Mouse (Mus musculus) hindbrain, embryonic 11.5 days (tissue): ENCODE data around the gene Fndc3a. TPM values are rescaled to one million over a fixed set of nuclear protein-coding genes. Genes with fewer than 3 reads are reported as not detected.

ENCODE experiments used
- ATAC-seq: fragments of 200-750 bp; cut with Nextera tagmentation; 2 replicates; pipeline ENCODE4 v1.8.0; 2017; ENCODE audit warnings: mild to moderate bottlenecking, moderate TSS enrichment, moderate library complexity; ENCODE audit not compliant: low FRiP score
- DNase-seq: peaks from one replicate; pipeline ENCODE4 v3.0.0-alpha.2; 2015; ENCODE audit warnings: low spot score
- H3K27ac ChIP-seq: fragments of 300-500 bp; sonication (generic); 2 replicates; pipeline ENCODE4 v1.5.1; 2014; ENCODE audit warnings: mild to moderate bottlenecking, low read depth, low read length
- H3K27me3 ChIP-seq: fragments of 300-500 bp; sonication (generic); 2 replicates; pipeline ENCODE4 v1.6.1; 2014; ENCODE audit warnings: mild to moderate bottlenecking, low read length, moderate library complexity, mixed read lengths; ENCODE audit not compliant: control insufficient read depth, insufficient read depth
- H3K36me3 ChIP-seq: fragments of 300-500 bp; sonication (generic); 2 replicates; pipeline ENCODE4 v1.6.1; 2014; ENCODE audit warnings: mild to moderate bottlenecking, low read length, moderate library complexity, mixed read lengths; ENCODE audit not compliant: control insufficient read depth, insufficient read depth
- H3K4me1 ChIP-seq: fragments of 300-500 bp; sonication (generic); replicated peaks from 2 replicates; pipeline ENCODE4 v1.6.1; 2014; ENCODE audit warnings: low read length, mixed read lengths; ENCODE audit not compliant: control insufficient read depth, insufficient read depth
- H3K4me2 ChIP-seq: fragments of 300-500 bp; sonication (generic); replicated peaks from 2 replicates; pipeline ENCODE4 v1.6.1; 2014; ENCODE audit warnings: mild to moderate bottlenecking, low read depth, low read length
- H3K4me3 ChIP-seq: fragments of 300-500 bp; sonication (generic); 2 replicates; pipeline ENCODE4 v1.5.1; 2014; ENCODE audit warnings: low read depth, low read length
- H3K9ac ChIP-seq: fragments of 300-500 bp; sonication (generic); 2 replicates; pipeline ENCODE4 v1.6.1; 2014; ENCODE audit warnings: low read depth, low read length
- H3K9me3 ChIP-seq: fragments of 300-500 bp; sonication (generic); 2 replicates; pipeline ENCODE4 v1.6.1; 2016; ENCODE audit warnings: low read length; ENCODE audit not compliant: control insufficient read depth
- WGBS: fragments of 180-500 bp; shearing (Covaris S2); extraction: QIAGEN DNeasy Blood & Tissue Kit; methylation state at CpG from one replicate; pipeline ENCODE4 v1.1.7; 2014; 5-methylcytosine and 5-hydroxymethylcytosine counted together
- polyA plus RNA-seq: library from polyadenylated mRNA; unstranded; fragments of >200 nt; fragmentation: Nextera tagmentation; extraction: Ambion mirVana; gene quantifications from 2 replicates; pipeline ENCODE4 v1.2.1, GENCODE M21; 2014

The Fndc3a gene
- polyA plus RNA-seq, 1 experiment from 2014 or later: 57.2 TPM

DNA sequence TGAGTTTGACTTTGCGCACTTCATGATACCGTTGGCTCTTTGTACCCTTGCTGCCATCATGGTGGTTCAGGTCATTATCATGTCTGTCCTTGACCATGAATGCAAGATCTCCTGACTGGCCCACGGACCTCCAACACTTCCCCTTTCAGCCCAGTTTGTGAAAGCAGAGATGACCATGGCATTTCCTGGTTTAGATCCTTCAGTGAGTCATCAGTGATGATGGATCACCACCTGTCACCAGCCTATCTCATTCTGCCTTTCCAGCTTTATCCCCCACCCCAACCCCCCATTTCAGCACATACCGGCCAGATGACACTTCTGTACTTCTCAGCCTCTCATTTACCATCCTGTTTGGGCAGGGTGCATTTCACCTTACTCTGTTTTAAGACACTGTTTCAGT is 28.4 kb upstream of the Fndc3a start:
- no peak overlapping the region for H3K4me2 ChIP-seq
- no peak overlapping the region for H3K4me3 ChIP-seq
- no peaks in the 10 kb centered on the region for H3K27me3 ChIP-seq
- 81% methylated on average over 4 of the region's 4 CpGs for WGBS
- H3K4me1 ChIP-seq: no peaks in the 10 kb centered on the region
- no peaks in the 10 kb centered on the region for H3K36me3 ChIP-seq
- peak; percentile 2 for DNase-seq
- H3K27ac ChIP-seq: no peak overlapping the region
- no peak for ATAC-seq
- no peak overlapping the region for H3K9ac ChIP-seq
- H3K9me3 ChIP-seq: no peaks in the 10 kb centered on the region

DNA sequence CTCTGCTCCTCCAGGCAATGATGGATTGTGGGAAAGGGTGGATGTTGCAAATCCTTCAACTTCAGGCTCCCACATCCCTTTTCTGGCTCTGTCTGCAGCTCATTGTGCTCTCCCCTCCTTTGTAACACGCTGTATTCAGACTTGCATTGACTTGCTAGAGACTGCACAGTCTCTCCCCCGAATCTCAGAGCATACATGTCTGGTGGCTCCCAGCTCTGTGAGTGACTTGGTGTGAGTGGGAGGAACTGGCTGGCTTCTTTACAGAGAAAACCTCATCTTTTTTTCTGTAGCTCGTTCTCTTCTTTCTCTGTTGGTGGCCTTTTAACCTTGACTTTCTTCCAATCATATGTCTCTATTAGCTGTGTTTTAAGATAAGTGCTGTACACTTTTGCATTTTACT is 16.1 kb upstream of the Fndc3a start:
- Histone ChIP-seq H3K4me1 (no peaks in the 10 kb centered on the region), H3K9me3 (no peaks in the 10 kb centered on the region), H3K4me3 (no peak overlapping the region), H3K27me3 (no peaks in the 10 kb centered on the region), H3K36me3 (no peaks in the 10 kb centered on the region), H3K4me2 (no peak overlapping the region), H3K9ac (no peak overlapping the region), H3K27ac (no peak overlapping the region)
- ATAC-seq (no peak), DNase-seq (no peak)
- 47% methylated on average over 3 of the region's 3 CpGs for WGBS

DNA sequence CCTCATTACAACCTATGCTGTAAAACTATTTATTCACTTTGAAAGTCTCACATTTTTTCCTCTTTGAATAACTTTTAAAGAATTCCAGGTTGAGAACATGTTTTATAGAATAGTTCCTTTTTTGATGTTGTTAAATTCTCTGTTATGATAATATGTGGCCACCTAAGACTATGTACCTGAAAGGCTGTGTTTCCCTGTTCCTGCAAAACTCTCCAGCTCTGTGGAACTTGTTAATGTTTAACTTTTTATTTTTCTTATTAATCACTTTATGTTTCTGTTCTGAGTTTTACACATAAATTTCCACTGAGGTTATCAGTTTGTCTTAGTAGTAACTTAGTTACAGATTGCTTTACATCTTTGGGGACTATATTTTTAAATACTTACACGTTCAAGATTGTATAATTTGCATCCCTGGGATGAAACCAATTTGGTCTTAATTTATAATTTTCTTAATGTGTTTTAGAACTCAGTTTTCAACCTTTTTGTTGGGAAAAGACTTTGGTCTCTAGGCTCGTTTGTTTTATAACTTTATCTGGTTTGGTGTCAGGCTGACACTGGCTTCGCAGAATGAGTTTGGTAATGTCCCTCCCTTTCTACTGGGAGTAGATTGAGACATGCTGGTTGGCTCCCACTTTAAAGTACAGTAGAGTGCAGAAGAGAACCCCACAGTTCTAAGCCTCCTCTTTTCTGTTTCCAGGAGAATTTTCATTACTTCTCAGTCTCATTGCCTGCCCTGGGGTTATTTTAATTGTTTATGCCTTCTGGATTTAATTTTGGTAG is 12.7 kb upstream of the Fndc3a start:
- Histone ChIP-seq H3K27me3 (no peaks in the 10 kb centered on the region), H3K27ac (no peak overlapping the region), H3K36me3 (no peaks in the 10 kb centered on the region), H3K4me1 (no peaks in the 10 kb centered on the region), H3K9me3 (no peaks in the 10 kb centered on the region), H3K4me2 (no peak overlapping the region), H3K4me3 (no peak overlapping the region), H3K9ac (no peak overlapping the region)
- WGBS: 76% methylated on average over 3 of the region's 3 CpGs
- ATAC-seq: no peak
- no peak for DNase-seq

DNA sequence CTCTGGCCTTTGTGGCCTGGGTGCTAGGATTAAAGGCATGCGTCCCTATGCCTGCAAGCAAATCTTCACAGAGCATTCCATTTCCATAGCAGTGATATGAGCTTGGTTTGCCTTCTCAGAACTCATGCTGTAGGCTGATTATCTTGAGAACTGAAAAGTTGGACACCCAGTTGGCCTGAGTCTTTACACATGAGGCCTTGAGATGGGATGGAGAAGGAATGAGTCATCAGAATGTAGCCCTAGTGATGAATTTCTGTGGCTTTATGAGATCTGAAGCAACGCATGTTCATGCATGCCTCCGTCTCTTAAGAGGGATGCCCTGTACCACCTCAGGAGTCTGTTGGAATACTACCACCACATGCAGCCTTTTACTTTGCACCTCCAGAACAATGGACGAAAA is 6.4 kb upstream of the Fndc3a start:
- Histone ChIP-seq H3K4me1 (no peaks in the 10 kb centered on the region), H3K27ac (no peak overlapping the region), H3K9me3 (no peaks in the 10 kb centered on the region), H3K4me2 (no peak overlapping the region), H3K4me3 (no peak overlapping the region), H3K9ac (no peak overlapping the region), H3K27me3 (no peaks in the 10 kb centered on the region), H3K36me3 (no peaks in the 10 kb centered on the region)
- ATAC-seq (no peak), DNase-seq (no peak)
- 87% methylated on average over 4 of the region's 4 CpGs for WGBS

DNA sequence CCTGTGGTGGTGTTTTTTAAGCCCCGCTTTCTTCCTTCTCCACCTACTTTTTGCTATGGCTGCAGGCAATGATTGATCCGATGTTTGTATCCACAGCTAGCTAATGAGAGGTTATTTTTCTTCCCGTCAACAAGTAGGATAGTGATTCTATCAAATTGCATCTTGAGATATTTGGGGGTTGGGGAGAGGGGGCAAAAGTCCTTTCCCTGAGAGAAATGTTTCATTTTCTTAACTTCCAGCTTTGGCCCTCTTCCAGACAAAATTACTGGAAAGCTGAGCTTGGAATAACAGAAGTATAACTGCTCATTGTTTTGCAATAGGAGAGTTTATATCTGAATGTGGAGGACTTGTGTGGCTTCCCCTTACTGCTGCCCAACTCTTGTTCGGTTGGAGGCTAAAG is 1.3 kb upstream of the Fndc3a start:
- DNase-seq (peak; percentile 14), ATAC-seq (no peak)
- H3K36me3 ChIP-seq: no peaks in the 10 kb centered on the region
- H3K9ac ChIP-seq: no peak overlapping the region
- no peaks in the 10 kb centered on the region for H3K27me3 ChIP-seq
- H3K4me1 ChIP-seq: no peaks in the 10 kb centered on the region
- no peak overlapping the region for H3K27ac ChIP-seq
- 53% methylated on average over 4 of the region's 4 CpGs for WGBS
- H3K9me3 ChIP-seq: no peaks in the 10 kb centered on the region
- H3K4me3 ChIP-seq: no peak overlapping the region
- H3K4me2 ChIP-seq: no peak overlapping the region

- Histone ChIP-seq H3K27ac (no peak overlapping the region), H3K4me1 (no peaks in the 10 kb centered on the region), H3K27me3 (no peaks in the 10 kb centered on the region), H3K9me3 (no peaks in the 10 kb centered on the region), H3K4me2 (peak overlapping the region; percentile 88), H3K9ac (peak overlapping the region; percentile 93), H3K36me3 (no peaks in the 10 kb centered on the region), H3K4me3 (peak overlapping the region; percentile 87)
- WGBS: 2% methylated on average over 38 of the region's 38 CpGs
- peak; percentile 72 for DNase-seq
- ATAC-seq: peak; percentile 63
Observed at GRCm38 (mm10) chr14:72710341-72711027, 681 bp upstream of the Fndc3a start.

GRCm38 (mm10) chr14:72709091-72709709 is 603 bp downstream of the Fndc3a start:
- Histone ChIP-seq H3K4me2 (peak overlapping the region; percentile 88), H3K9me3 (no peaks in the 10 kb centered on the region), H3K27me3 (no peaks in the 10 kb centered on the region), H3K9ac (peak overlapping the region; percentile 93), H3K4me1 (no peaks in the 10 kb centered on the region), H3K36me3 (no peaks in the 10 kb centered on the region), H3K4me3 (peak overlapping the region; percentile 87), H3K27ac (peak overlapping the region; percentile 85; the same call in 1 of the 2 replicates)
- DNase-seq (no peak), ATAC-seq (peak; percentile 66; the same call in 1 of the 2 replicates)
- WGBS: under 1% methylated on average over 50 of the region's 70 CpGs

GRCm38 (mm10) chr14:72708581-72708991 is 1.2 kb downstream of the Fndc3a start:
- H3K4me3 ChIP-seq: peak overlapping the region; percentile 87
- H3K9ac ChIP-seq: no peak overlapping the region
- DNase-seq (peak; percentile 25), ATAC-seq (no peak)
- no peaks in the 10 kb centered on the region for H3K4me1 ChIP-seq
- H3K36me3 ChIP-seq: no peaks in the 10 kb centered on the region
- no peaks in the 10 kb centered on the region for H3K27me3 ChIP-seq
- WGBS: 41% methylated on average over 11 of the region's 11 CpGs
- H3K27ac ChIP-seq: no peak overlapping the region
- H3K9me3 ChIP-seq: no peaks in the 10 kb centered on the region
- H3K4me2 ChIP-seq: peak overlapping the region; percentile 88
